Mouse (Mus musculus) E14TG2a.4 (cell line): Measurements from ENCODE around the gene Bphl.

ENCODE experiments used
- CTCF ChIP-seq: conservative IDR thresholded peaks from 2 replicates; pipeline ENCODE4 v1.5.1; 2014; ENCODE audit warnings: low read length
- NANOG ChIP-seq: IDR thresholded peaks from 2 replicates; pipeline ENCODE4 v1.6.1; 2014; ENCODE audit warnings: borderline replicate concordance, low read length, mixed read lengths
- POU5F1 ChIP-seq: IDR thresholded peaks from 2 replicates; pipeline ENCODE4 v1.6.1; 2014; ENCODE audit warnings: low read length, borderline replicate concordance

- no peak for TF ChIP-seq CTCF
- TF ChIP-seq POU5F1, result no peak
- no peak for TF ChIP-seq NANOG
Observed at GRCm38 (mm10) chr13:34077492-34078271, 40.3 kb downstream of the Bphl start, which contains the start of gene Tubb2a.
